Mouse (Mus musculus): Measurements from ENCODE around the gene Gm20716. TPM values are rescaled to one million over a fixed set of nuclear protein-coding genes. Genes with fewer than 3 reads are reported as not detected.
A peak's percentile ranks its signal among the peaks of the same experiment; 100 is the strongest.
"Not testable (repeated sequence)": the region's sequence is repeated elsewhere in the genome, so short reads cannot be mapped to it uniquely, and the experiment has no call there.

Gm20716 gene
- polyA plus RNA-seq, 1 experiment from 2014 or later: 19.5 TPM

- peaks cover 52% of the 10 kb centered on the region for H3K4me1 ChIP-seq
- no peaks in the 10 kb centered on the region for H3K9me3 ChIP-seq
- H3K9ac ChIP-seq: peak overlapping the region; percentile 42
- H3K4me3 ChIP-seq: peak overlapping the region; percentile 30
- ATAC-seq (ENCODE audit: borderline replicate concordance, extremely low read depth, low FRiP score, low TSS enrichment): peak; percentile 40
- no peaks in the 10 kb centered on the region for H3K36me3 ChIP-seq
- no peaks in the 10 kb centered on the region for H3K27me3 ChIP-seq
- 3% methylated on average over 25 of the region's 25 CpGs for WGBS
- H3K4me2 ChIP-seq: peak overlapping the region; percentile 67
- peak overlapping the region; percentile 85 for H3K27ac ChIP-seq
Observed at GRCm38 (mm10) chr2:168158911-168159711, 71.1 kb downstream of the Gm20716 start.

- not testable (repeated sequence) for H3K36me3 ChIP-seq; H3K4me2 ChIP-seq; H3K9me3 ChIP-seq; H3K27me3 ChIP-seq; H3K4me3 ChIP-seq; ATAC-seq (ENCODE audit: borderline replicate concordance, extremely low read depth, low FRiP score, low TSS enrichment); H3K27ac ChIP-seq; H3K9ac ChIP-seq
- peaks cover 57% of the 10 kb centered on the region for H3K4me1 ChIP-seq
- WGBS: 42% methylated on average over 10 of the region's 11 CpGs
Observed at GRCm38 (mm10) chr2:168157974-168158373, 72.2 kb downstream of the Gm20716 start.

DNA sequence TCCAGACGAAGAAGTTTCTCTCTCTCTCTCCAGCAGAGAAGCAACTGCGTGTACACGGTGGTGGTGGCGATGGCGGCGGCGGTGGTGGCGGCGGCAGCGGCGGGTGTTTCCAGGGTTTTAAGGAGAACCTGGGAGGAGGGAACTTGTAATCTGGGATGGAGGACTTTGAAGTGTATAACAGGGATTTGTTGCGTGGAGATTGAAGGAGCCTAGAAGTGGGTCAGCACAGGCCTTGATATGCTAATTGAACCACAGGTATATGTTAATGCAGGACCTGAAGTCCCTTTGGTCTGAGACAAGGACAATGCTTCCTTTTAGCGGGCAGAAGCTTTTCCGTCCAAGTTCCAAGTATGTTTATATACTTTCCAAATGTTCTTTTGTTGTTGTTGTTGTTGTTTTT is 73.8 kb downstream of the Gm20716 start:
- H3K4me1 ChIP-seq: peaks cover 44% of the 10 kb centered on the region
- no peak overlapping the region for H3K9ac ChIP-seq
- 46% methylated on average over 14 of the region's 14 CpGs for WGBS
- no peak overlapping the region for H3K4me3 ChIP-seq
- no peaks in the 10 kb centered on the region for H3K9me3 ChIP-seq
- no peak overlapping the region; the same call in 1 of the 2 replicates for H3K27ac ChIP-seq
- no peaks in the 10 kb centered on the region for H3K27me3 ChIP-seq
- H3K36me3 ChIP-seq: no peaks in the 10 kb centered on the region
- no peak overlapping the region for H3K4me2 ChIP-seq
- ATAC-seq (ENCODE audit: borderline replicate concordance, extremely low read depth, low FRiP score, low TSS enrichment): no peak

DNA sequence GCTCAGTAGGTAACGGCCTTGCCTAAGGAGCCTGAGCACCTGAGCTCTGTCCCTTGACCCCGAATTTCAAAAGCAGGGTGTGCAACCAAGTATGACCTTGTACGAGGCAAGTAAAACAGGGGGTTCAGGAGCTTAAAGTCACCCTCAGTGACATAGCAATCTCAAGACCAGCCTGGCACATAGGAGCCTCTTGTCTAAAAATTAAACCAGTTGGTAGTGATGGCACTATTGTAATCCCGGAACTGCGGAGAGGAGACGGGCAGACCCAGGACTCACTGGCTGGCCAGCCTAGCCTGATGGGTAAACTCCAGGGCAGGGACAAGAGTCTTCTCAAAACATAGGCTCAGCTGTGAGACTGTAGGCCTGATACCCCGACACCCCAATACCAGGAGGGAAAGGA is 74.5 kb downstream of the Gm20716 start:
- no peaks in the 10 kb centered on the region for H3K27me3 ChIP-seq
- H3K4me3 ChIP-seq: no peak overlapping the region
- H3K4me2 ChIP-seq: no peak overlapping the region
- 91% methylated on average over 7 of the region's 7 CpGs for WGBS
- H3K36me3 ChIP-seq: no peaks in the 10 kb centered on the region
- H3K9me3 ChIP-seq: no peaks in the 10 kb centered on the region
- no peak overlapping the region for H3K9ac ChIP-seq
- no peak for ATAC-seq (ENCODE audit: borderline replicate concordance, extremely low read depth, low FRiP score, low TSS enrichment)
- peaks cover 40% of the 10 kb centered on the region for H3K4me1 ChIP-seq
- H3K27ac ChIP-seq: no peak overlapping the region

DNA sequence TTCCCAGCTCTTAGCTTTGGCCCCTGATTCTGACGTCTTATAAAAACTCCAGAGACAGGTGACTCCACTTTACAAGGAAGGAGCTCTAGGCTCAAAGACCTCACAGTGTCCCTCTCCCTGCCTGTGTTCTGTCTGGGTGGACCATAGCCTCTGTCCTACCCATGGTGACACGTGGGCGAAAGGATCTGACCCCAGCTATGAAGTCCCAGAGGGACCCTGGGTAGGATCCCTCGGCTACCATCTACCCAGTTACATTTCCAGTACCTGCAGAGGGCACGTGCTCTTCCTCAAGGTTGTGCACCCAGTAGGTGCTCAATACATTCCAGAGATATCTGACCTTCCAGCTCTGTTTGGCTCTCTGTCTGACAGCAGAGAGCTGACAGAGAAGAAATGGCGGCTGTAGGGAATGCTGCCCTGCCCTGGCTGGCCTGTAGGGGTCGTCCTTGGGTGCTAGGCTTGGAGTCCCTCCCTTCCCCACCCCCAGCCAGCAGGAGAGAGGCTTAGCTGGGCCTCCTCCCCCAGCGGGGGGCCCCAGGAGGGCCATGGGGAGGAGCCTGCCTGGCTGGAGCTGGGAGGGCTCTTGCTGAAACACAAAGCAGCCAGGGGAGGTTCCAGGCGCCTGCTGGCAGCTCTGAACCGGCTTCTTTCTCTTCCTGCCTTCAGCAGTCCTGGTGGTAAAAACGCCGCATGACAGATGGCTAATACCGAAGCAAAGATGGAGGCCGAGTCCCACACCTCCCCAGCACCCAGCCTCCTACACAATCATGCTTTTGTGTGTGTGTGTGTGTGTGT is 75.9 kb downstream of the Gm20716 start:
- ATAC-seq (ENCODE audit: borderline replicate concordance, extremely low read depth, low FRiP score, low TSS enrichment): peak; percentile 94
- no peaks in the 10 kb centered on the region for H3K27me3 ChIP-seq
- H3K4me2 ChIP-seq: peak overlapping the region; percentile 43
- 18% methylated on average over 14 of the region's 14 CpGs for WGBS
- no peaks in the 10 kb centered on the region for H3K9me3 ChIP-seq
- peaks cover 28% of the 10 kb centered on the region for H3K4me1 ChIP-seq
- H3K4me3 ChIP-seq: no peak overlapping the region
- H3K27ac ChIP-seq: peak overlapping the region; percentile 72
- H3K9ac ChIP-seq: no peak overlapping the region
- no peaks in the 10 kb centered on the region for H3K36me3 ChIP-seq

- ATAC-seq (ENCODE audit: borderline replicate concordance, extremely low read depth, low FRiP score, low TSS enrichment): no peak
- 81% methylated on average over 8 of the region's 8 CpGs for WGBS
Observed at GRCm38 (mm10) chr2:168149241-168149640, 80.9 kb downstream of the Gm20716 start.

GRCm38 (mm10) chr2:168147722-168148432 is 82.3 kb downstream of the Gm20716 start:
- Histone ChIP-seq H3K4me3 (no peak overlapping the region), H3K27ac (no peak overlapping the region), H3K4me2 (no peak overlapping the region), H3K36me3 (no peaks in the 10 kb centered on the region), H3K27me3 (no peaks in the 10 kb centered on the region), H3K9me3 (no peaks in the 10 kb centered on the region), H3K4me1 (peaks cover 17% of the 10 kb centered on the region), H3K9ac (no peak overlapping the region)
- WGBS: 57% methylated on average over 22 of the region's 22 CpGs
- no peak for ATAC-seq (ENCODE audit: borderline replicate concordance, extremely low read depth, low FRiP score, low TSS enrichment)

More at GRCm38 (mm10) chr2:168149241-168149640, 80.9 kb downstream of the Gm20716 start:
- no peak overlapping the region for H3K4me2 ChIP-seq
- H3K4me1 ChIP-seq: peaks cover 23% of the 10 kb centered on the region
- no peaks in the 10 kb centered on the region for H3K27me3 ChIP-seq
- no peaks in the 10 kb centered on the region for H3K9me3 ChIP-seq
- H3K27ac ChIP-seq: no peak overlapping the region
- no peak overlapping the region for H3K9ac ChIP-seq
- H3K4me3 ChIP-seq: no peak overlapping the region
- no peaks in the 10 kb centered on the region for H3K36me3 ChIP-seq

GRCm38 (mm10) chr2:168145437-168145836 is 84.7 kb downstream of the Gm20716 start:
- Histone ChIP-seq H3K36me3 (no peaks in the 10 kb centered on the region), H3K9me3 (no peaks in the 10 kb centered on the region), H3K27ac (peak overlapping the region; percentile 47; the same call in 1 of the 2 replicates), H3K4me3 (no peak overlapping the region), H3K9ac (no peak overlapping the region), H3K27me3 (no peaks in the 10 kb centered on the region), H3K4me1 (peaks cover 17% of the 10 kb centered on the region), H3K4me2 (no peak overlapping the region)
- peak; percentile 76 for ATAC-seq (ENCODE audit: borderline replicate concordance, extremely low read depth, low FRiP score, low TSS enrichment)
- WGBS: 31% methylated on average over 2 of the region's 2 CpGs

- H3K27me3 ChIP-seq: no peaks in the 10 kb centered on the region
- no peaks in the 10 kb centered on the region for H3K36me3 ChIP-seq
- H3K9me3 ChIP-seq: no peaks in the 10 kb centered on the region
- no peak overlapping the region for H3K27ac ChIP-seq
- H3K4me1 ChIP-seq: peaks cover 17% of the 10 kb centered on the region
- ATAC-seq (ENCODE audit: borderline replicate concordance, extremely low read depth, low FRiP score, low TSS enrichment): no peak
- no peak overlapping the region for H3K9ac ChIP-seq
- WGBS: 34% methylated on average over 5 of the region's 5 CpGs
- H3K4me3 ChIP-seq: no peak overlapping the region
- no peak overlapping the region for H3K4me2 ChIP-seq
Observed at GRCm38 (mm10) chr2:168143794-168144193, 86.4 kb downstream of the Gm20716 start.

GRCm38 (mm10) chr2:168137161-168137560 is 93.0 kb downstream of the Gm20716 start:
- Histone ChIP-seq H3K27ac (no peak overlapping the region), H3K4me3 (no peak overlapping the region), H3K36me3 (no peaks in the 10 kb centered on the region), H3K9ac (no peak overlapping the region), H3K27me3 (no peaks in the 10 kb centered on the region), H3K4me2 (no peak overlapping the region), H3K4me1 (no peaks in the 10 kb centered on the region), H3K9me3 (no peaks in the 10 kb centered on the region)
- no peak for ATAC-seq (ENCODE audit: borderline replicate concordance, extremely low read depth, low FRiP score, low TSS enrichment)
- 71% methylated on average over 15 of the region's 15 CpGs for WGBS
